8 mouse cellular contexts compared by ENCODE assay signal in genomic region chr9:66276062-66276461, GRCm38 (mm10).
DNase-seq lines count a peak whose midpoint lies in the region; ATAC-seq lines count a peak whose summit lies in the region.

No protein-coding gene starts in this region.

- no peaks in the 10 kb centered on the region for H3K9me3 ChIP-seq in limb, embryonic 12.5 days
- H3K9me3 ChIP-seq in limb, embryonic 10.5 days (replicated peaks) = no peaks in the 10 kb centered on the region
- no peaks in the 10 kb centered on the region for H3K9me3 ChIP-seq in forebrain, embryonic 14.5 days (replicated peaks; ENCODE audit: control insufficient read depth, low read length)
- no peaks in the 10 kb centered on the region for H3K9me3 ChIP-seq in midbrain, embryonic 12.5 days

- no peak overlapping the region for H3K9ac ChIP-seq in limb, embryonic 12.5 days (replicated peaks)
- no peak overlapping the region for H3K9ac ChIP-seq in forebrain, embryonic 14.5 days (ENCODE audit: low read length)
- H3K9ac ChIP-seq in midbrain, embryonic 12.5 days (replicated peaks) = no peak overlapping the region

- DNase-seq in limb, embryonic 10.5 days (ENCODE audit: low spot score) = no peak
- DNase-seq in forebrain, embryonic 14.5 days (ENCODE audit: low spot score) = peak; percentile 38
- no peak for DNase-seq in urinary bladder, postnatal 36 days (ENCODE audit: low spot score in 2 of 2)
- no peak for DNase-seq in spleen, adult 12 weeks (ENCODE audit: low spot score)
- DNase-seq in spleen, postnatal 14 days (ENCODE audit: low spot score in 2 of 2) = no peak

- H3K4me2 ChIP-seq in limb, embryonic 12.5 days = peak overlapping the region; percentile 52; the same call in 1 of the 2 replicates
- H3K4me2 ChIP-seq in forebrain, embryonic 14.5 days (ENCODE audit: low read length) = peak overlapping the region; percentile 45; the same call in 1 of the 2 replicates
- peak overlapping the region; percentile 47 for H3K4me2 ChIP-seq in midbrain, embryonic 12.5 days (replicated peaks)

- no peak overlapping the region for H3K4me3 ChIP-seq in limb, embryonic 12.5 days (replicated peaks)
- H3K4me3 ChIP-seq in limb, embryonic 10.5 days = no peak overlapping the region
- H3K4me3 ChIP-seq in brown adipose tissue, adult 24 weeks (ENCODE audit: insufficient read depth, low read depth, low read length) = no peak overlapping the region
- H3K4me3 ChIP-seq in forebrain, embryonic 14.5 days (ENCODE audit: low read depth, low read length) = no peak overlapping the region
- H3K4me3 ChIP-seq in midbrain, embryonic 12.5 days = no peak overlapping the region

- H3K27ac ChIP-seq in limb, embryonic 12.5 days = no peak overlapping the region
- H3K27ac ChIP-seq in limb, embryonic 10.5 days = no peak overlapping the region
- H3K27ac ChIP-seq in brown adipose tissue, adult 24 weeks (replicated peaks; ENCODE audit: low read depth, low read length) = peak overlapping the region; percentile 93
- no peak overlapping the region; the same call in 1 of the 2 replicates for H3K27ac ChIP-seq in forebrain, embryonic 14.5 days (ENCODE audit: low read depth, low read length)
- peak overlapping the region; percentile 30; the same call in 1 of the 2 replicates for H3K27ac ChIP-seq in midbrain, embryonic 12.5 days (replicated peaks)

- no peak for ATAC-seq in limb, embryonic 12.5 days (ENCODE audit: insufficient number of reproducible peaks, insufficient read depth, low FRiP score, low TSS enrichment, low read depth)
- 0 out of 2 replicates have a peak, but pooled peaks have one; percentile 40 for ATAC-seq in forebrain, embryonic 14.5 days
- no peak for ATAC-seq in midbrain, embryonic 12.5 days (ENCODE audit: low FRiP score, low read depth)

- H3K4me1 ChIP-seq in limb, embryonic 12.5 days (replicated peaks) = peaks cover 39% of the 10 kb centered on the region
- H3K4me1 ChIP-seq in limb, embryonic 10.5 days = peaks cover 60% of the 10 kb centered on the region
- H3K4me1 ChIP-seq in brown adipose tissue, adult 24 weeks (ENCODE audit: control insufficient read depth, insufficient read depth, insufficient read length, low read length) = peaks cover 19% of the 10 kb centered on the region
- H3K4me1 ChIP-seq in forebrain, embryonic 14.5 days (ENCODE audit: control insufficient read depth, insufficient read depth, low read length) = peaks cover 15% of the 10 kb centered on the region
- peaks cover 32% of the 10 kb centered on the region for H3K4me1 ChIP-seq in midbrain, embryonic 12.5 days

- no peaks in the 10 kb centered on the region for H3K27me3 ChIP-seq in limb, embryonic 12.5 days
- no peaks in the 10 kb centered on the region for H3K27me3 ChIP-seq in limb, embryonic 10.5 days (ENCODE audit: low read depth, poor library complexity, severe bottlenecking)
- H3K27me3 ChIP-seq in forebrain, embryonic 14.5 days (replicated peaks; ENCODE audit: control insufficient read depth, insufficient read depth, low read length) = no peaks in the 10 kb centered on the region
- peaks cover 27% of the 10 kb centered on the region for H3K27me3 ChIP-seq in midbrain, embryonic 12.5 days

- WGBS in limb, embryonic 12.5 days = 44% methylated on average over 4 of the region's 4 CpGs
- WGBS in limb, embryonic 10.5 days = 51% methylated on average over 4 of the region's 4 CpGs
- 15% methylated on average over 4 of the region's 4 CpGs for WGBS in forebrain, embryonic 14.5 days
- WGBS in midbrain, embryonic 12.5 days = 19% methylated on average over 4 of the region's 4 CpGs

- no peaks in the 10 kb centered on the region for H3K36me3 ChIP-seq in limb, embryonic 12.5 days
- no peaks in the 10 kb centered on the region for H3K36me3 ChIP-seq in limb, embryonic 10.5 days
- no peaks in the 10 kb centered on the region for H3K36me3 ChIP-seq in forebrain, embryonic 14.5 days (ENCODE audit: control insufficient read depth, insufficient read depth, low read length)
- no peaks in the 10 kb centered on the region for H3K36me3 ChIP-seq in midbrain, embryonic 12.5 days

Comparison
In these comparisons a context has a peak if more than half of its experiments do, and no peak if none do; other contexts are left out.
1. H3K27ac ChIP-seq: peak in brown adipose tissue, adult 24 weeks (single experiment) and midbrain, embryonic 12.5 days (single experiment); none in limb, embryonic 12.5 days (single experiment), limb, embryonic 10.5 days (single experiment) and forebrain, embryonic 14.5 days (single experiment).
2. Peak in every context shown above with its lines, with median percentiles within 50 percentile points of each other: H3K4me2 ChIP-seq.